8 mouse cellular contexts compared by ENCODE assay signal in genomic region chr15:99670154-99670821, GRCm38 (mm10). TPM values are rescaled to one million over a fixed set of nuclear protein-coding genes. Genes with fewer than 3 reads are reported as not detected.
A peak's percentile ranks its signal among the peaks of the same experiment; 100 is the strongest.
DNase-seq lines count a peak whose midpoint lies in the region; ATAC-seq and TF ChIP-seq lines count a peak whose summit lies in the region.

Asic1 (plus strand) TSS chr15:99670368.

- H3ac ChIP-seq in C2C12 (ENCODE audit: control insufficient read depth, insufficient read length, low read depth): peak within 1 kb of the TSS; percentile 21

- H3K79me3 ChIP-seq in C2C12 (ENCODE audit: low read depth): no peaks in the 10 kb centered on the region

- H3K36me3 ChIP-seq in C2C12 (ENCODE audit: control insufficient read depth, insufficient read depth): no peaks in the 10 kb centered on the region
- no peaks in the 10 kb centered on the region for H3K36me3 ChIP-seq in forebrain, embryonic 12.5 days (replicated peaks)
- no peaks in the 10 kb centered on the region for H3K36me3 ChIP-seq in heart, postnatal 0 days (replicated peaks; ENCODE audit: control insufficient read depth, insufficient read depth, low read length)
- H3K36me3 ChIP-seq in liver, embryonic 16.5 days (ENCODE audit: control insufficient read depth, insufficient read depth): no peaks in the 10 kb centered on the region

- TF ChIP-seq EP300 in heart, postnatal 0 days (IDR thresholded peaks at IDR 0.05; ENCODE audit: low read depth): no peak

- H3K9me3 ChIP-seq in forebrain, embryonic 12.5 days: no peaks in the 10 kb centered on the region
- no peaks in the 10 kb centered on the region for H3K9me3 ChIP-seq in heart, postnatal 0 days (replicated peaks; ENCODE audit: control insufficient read depth, low read length)
- no peaks in the 10 kb centered on the region; the same call in 1 of the 2 replicates for H3K9me3 ChIP-seq in liver, embryonic 16.5 days (replicated peaks; ENCODE audit: control insufficient read depth, low read length)

- under 1% methylated on average over 50 of the region's 74 CpGs for WGBS in forebrain, embryonic 12.5 days
- WGBS in heart, postnatal 0 days: 3% methylated on average over 21 of the region's 74 CpGs
- under 1% methylated on average over 63 of the region's 74 CpGs for WGBS in liver, embryonic 16.5 days (ENCODE audit: insufficient replicate concordance)

- peak within 1 kb of the TSS; percentile 95 for H3K4me2 ChIP-seq in forebrain, embryonic 12.5 days
- peak within 1 kb of the TSS; percentile 94 for H3K4me2 ChIP-seq in heart, postnatal 0 days (ENCODE audit: low read depth, low read length)
- H3K4me2 ChIP-seq in liver, embryonic 16.5 days (ENCODE audit: low read depth, low read length): peak within 1 kb of the TSS; percentile 66

- peaks cover 54% of the 10 kb centered on the region for H3K27me3 ChIP-seq in C2C12 (ENCODE audit: control insufficient read depth, insufficient read depth, insufficient read length)
- peaks cover 78% of the 10 kb centered on the region for H3K27me3 ChIP-seq in forebrain, embryonic 12.5 days
- H3K27me3 ChIP-seq in heart, postnatal 0 days (ENCODE audit: control insufficient read depth, insufficient read depth, low read length): peaks cover 84% of the 10 kb centered on the region
- H3K27me3 ChIP-seq in liver, embryonic 16.5 days (ENCODE audit: control insufficient read depth, insufficient read depth, low read depth, low read length): peaks cover 87% of the 10 kb centered on the region

- peak; percentile 66 for ATAC-seq in forebrain, embryonic 12.5 days (ENCODE audit: low FRiP score)
- peak; percentile 68 for ATAC-seq in heart, postnatal 0 days (ENCODE audit: insufficient read depth, low read depth)
- ATAC-seq in liver, embryonic 16.5 days (ENCODE audit: low read depth): peak; percentile 72
- ATAC-seq in megakaryocyte progenitor cell, adult 5-6 weeks (replicated peaks; ENCODE audit: poor library complexity): no peak

- H3K4me1 ChIP-seq in bone marrow macrophage, adult 2 months (ENCODE audit: control insufficient read depth, insufficient read depth, low read length): no peaks in the 10 kb centered on the region
- peaks cover 52% of the 10 kb centered on the region for H3K4me1 ChIP-seq in forebrain, embryonic 12.5 days
- H3K4me1 ChIP-seq in heart, postnatal 0 days (ENCODE audit: control insufficient read depth, insufficient read depth): no peaks in the 10 kb centered on the region
- H3K4me1 ChIP-seq in liver, embryonic 16.5 days (ENCODE audit: control insufficient read depth, low read depth, low read length): peaks cover 5% of the 10 kb centered on the region

- DNase-seq in heart, postnatal 0 days (ENCODE audit: low spot score): no peak
- peak; percentile 75 to 82 for DNase-seq in kidney, postnatal 4 days
- peak; percentile 36 for DNase-seq in ovary, postnatal 10 days (ENCODE audit: low spot score)

- TF ChIP-seq POLR2A in bone marrow macrophage, adult 2 months (IDR thresholded peaks at IDR 0.05; ENCODE audit: borderline replicate concordance, low read depth, low read length): no peak

- TF ChIP-seq CTCF in C2C12 (IDR thresholded peaks at IDR 0.05; ENCODE audit: control insufficient read depth, insufficient read depth, insufficient read length): no peak
- TF ChIP-seq CTCF in bone marrow macrophage, adult 2 months (IDR thresholded peaks at IDR 0.05; ENCODE audit: low read depth, low read length): no peak
- no peak for TF ChIP-seq CTCF in heart, postnatal 0 days (IDR thresholded peaks at IDR 0.05; ENCODE audit: low read depth)

- H3K9ac ChIP-seq in forebrain, embryonic 12.5 days: peak within 1 kb of the TSS; percentile 85
- 0 out of 2 replicates have a peak within 1 kb of the TSS, but pooled peaks have one; percentile 4 for H3K9ac ChIP-seq in heart, postnatal 0 days (replicated peaks; ENCODE audit: low read depth, low read length)
- no peak within 1 kb of the TSS for H3K9ac ChIP-seq in liver, embryonic 16.5 days (ENCODE audit: low read depth, low read length)

- H3K79me2 ChIP-seq in C2C12 (ENCODE audit: control insufficient read depth, insufficient read depth): no peaks in the 10 kb centered on the region

- H3K27ac ChIP-seq in bone marrow macrophage, adult 2 months (ENCODE audit: insufficient read depth, low read depth, low read length): no peak within 1 kb of the TSS
- peak within 1 kb of the TSS; percentile 79 for H3K27ac ChIP-seq in forebrain, embryonic 12.5 days
- no peak within 1 kb of the TSS for H3K27ac ChIP-seq in heart, postnatal 0 days (ENCODE audit: low read depth)
- H3K27ac ChIP-seq in liver, embryonic 16.5 days (ENCODE audit: low read length): no peak within 1 kb of the TSS

- H3K4me3 ChIP-seq in C2C12 (ENCODE audit: insufficient read depth, poor library complexity, severe bottlenecking): no peak within 1 kb of the TSS
- H3K4me3 ChIP-seq in bone marrow macrophage, adult 2 months (ENCODE audit: insufficient read depth, low read length): peak within 1 kb of the TSS; percentile 42
- H3K4me3 ChIP-seq in forebrain, embryonic 12.5 days (replicated peaks): peak within 1 kb of the TSS; percentile 72
- H3K4me3 ChIP-seq in heart, postnatal 0 days (ENCODE audit: low read depth, low read length): peak within 1 kb of the TSS; percentile 55
- H3K4me3 ChIP-seq in liver, embryonic 16.5 days (ENCODE audit: low read depth, low read length): peak within 1 kb of the TSS; percentile 50

TF ChIP-seq in C2C12, 6 proteins besides CTCF, POLR2A, EP300 and RAD21:
- TF ChIP-seq MYOD1 (IDR thresholded peaks at IDR 0.05; ENCODE audit: control insufficient read depth, insufficient read length, low read depth) (no peak), CEBPB (IDR thresholded peaks at IDR 0.05; ENCODE audit: low read depth) (no peak), MAX (IDR thresholded peaks at IDR 0.05) (no peak), USF1 (IDR thresholded peaks at IDR 0.05; ENCODE audit: low read depth) (no peak), FOSL1 (IDR thresholded peaks at IDR 0.05; ENCODE audit: insufficient read depth, low read length, poor library complexity, severe bottlenecking) (no peak), MYOG (IDR thresholded peaks at IDR 0.05; ENCODE audit: control insufficient read depth, extremely low read depth, insufficient read length) (no peak)

RNA-seq across cellular contexts. Expression of gene Asic1, which starts in this region (rescaled TPM):
- 2.2 TPM for polyA plus RNA-seq in C2C12 (2012; fragmentation: generic; extraction: Trizol)
- polyA plus RNA-seq in bone marrow macrophage, adult 2 months (2012; ENCODE audit: insufficient read depth, insufficient read length, missing spikeins): not detected in 2 replicates
- polyA plus RNA-seq in forebrain, embryonic 12.5 days (2016; fragmentation: Nextera tagmentation; extraction: Ambion mirVana): 14.7 and 18.2 TPM in 2 replicates
- 0.11 and 0.93 TPM in 2 replicates for total RNA-seq in heart, postnatal 0 days (2014; rRNA removed; ENCODE audit: low replicate concordance)
- polyA plus RNA-seq in heart, postnatal 0 days (2015; fragmentation: Nextera tagmentation; extraction: Ambion mirVana): 1.1 and 1.3 TPM in 2 replicates
- polyA plus RNA-seq in liver, embryonic 16.5 days (2015; fragmentation: Nextera tagmentation; extraction: Ambion mirVana): 0.14 and 0.30 TPM in 2 replicates
- total RNA-seq in megakaryocyte progenitor cell, adult 5-6 weeks (2015): not detected in 2 replicates
- not detected in 2 replicates for total RNA-seq in megakaryocyte progenitor cell, adult 5-6 weeks (2017)

Comparison
In these comparisons a context has a peak if more than half of its experiments do, and no peak if none do; other contexts are left out.
1. Peak in ATAC-seq, H3K4me3 ChIP-seq and H3K4me2 ChIP-seq in liver, embryonic 16.5 days; RNA of the gene not detected or under 1 TPM.